Mouse (Mus musculus): ENCODE measurements at regions not wholly inside any gene's neighbourhood (a gene's known extent, or its start where the extent isn't known, plus 50 kb on each side); places are given as distances from the start of the nearest gene placed in this dataset.

DNA sequence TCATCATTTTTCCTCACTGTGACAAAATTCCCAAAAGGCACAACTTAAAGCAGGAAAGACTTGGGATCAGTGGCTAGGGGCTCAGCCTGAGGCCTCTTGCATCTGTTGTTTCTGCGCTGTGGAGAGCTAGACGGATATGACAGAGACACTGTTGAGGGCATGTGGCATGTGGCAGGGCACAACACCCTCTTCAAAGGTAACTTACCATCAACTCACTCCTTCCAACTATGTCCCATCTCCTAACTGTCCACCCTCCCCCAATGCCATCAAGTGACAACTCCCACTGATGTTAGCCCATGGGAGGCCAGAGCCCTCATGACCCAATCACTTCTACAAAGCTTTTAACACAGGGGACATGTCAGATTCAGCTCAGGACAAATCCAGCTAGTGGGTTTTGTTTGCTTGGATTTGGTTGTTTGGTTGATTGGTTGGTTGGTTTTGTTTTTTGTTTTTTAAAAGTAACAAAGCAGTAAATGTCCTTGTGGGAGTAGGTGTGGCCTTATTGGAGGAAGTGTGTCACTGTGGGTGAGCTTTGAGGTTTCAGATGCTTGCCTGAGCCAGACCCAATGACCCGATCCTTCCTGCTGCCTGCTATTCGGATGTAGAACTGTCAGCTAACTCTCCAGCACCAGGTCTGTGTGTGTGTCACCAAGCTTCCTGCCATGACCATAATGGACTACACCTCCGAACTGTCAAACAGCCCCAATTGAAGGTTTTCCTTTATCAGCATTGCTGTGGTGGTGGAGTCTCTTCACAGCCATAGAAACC, 53.2 kb upstream of the Lef1 start:
- in situ Hi-C loops (cut with MboI; ENCODE audit: low pct_unique_long_range_greater_than_20kb in 1 of 2, low sequenced_read_pairs in 2 of 2, unreplicated experiment in 1 of 2) = no loop called here

DNA sequence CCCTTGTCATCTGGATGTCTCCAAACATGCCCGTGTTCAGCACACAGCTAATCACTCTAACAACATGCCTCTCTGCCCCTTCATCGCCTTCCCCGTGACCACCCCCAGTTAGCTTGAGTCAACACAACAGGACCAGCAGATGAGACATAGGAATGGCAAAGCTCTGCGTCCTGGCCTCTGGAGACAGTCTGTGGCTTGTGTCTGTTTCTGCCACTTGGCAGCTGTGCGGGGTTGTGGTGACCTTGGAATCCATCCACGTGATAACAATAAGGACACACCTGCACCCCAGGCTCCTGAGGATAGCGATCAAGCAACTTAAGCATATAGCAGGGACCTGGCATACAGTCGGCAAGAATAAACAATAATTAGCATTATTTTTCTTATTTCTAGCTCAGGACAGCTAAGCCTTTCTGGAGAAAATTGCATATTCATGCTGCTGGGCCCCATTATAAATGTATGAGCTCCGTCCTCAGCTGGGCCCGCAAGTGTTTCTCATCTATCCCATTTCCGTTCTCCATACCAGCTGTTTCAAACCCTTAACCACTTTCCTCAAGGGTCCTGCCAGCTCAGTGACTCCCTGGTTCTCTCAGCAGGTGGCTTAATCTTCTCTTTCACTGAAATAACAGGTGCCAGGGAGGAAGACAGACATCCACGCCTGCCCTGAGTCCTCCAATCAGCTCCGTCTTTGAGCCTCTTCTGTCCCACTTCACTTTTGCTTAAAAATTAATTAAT, 55.9 kb upstream of the Lef1 start:
- in situ Hi-C loops (cut with MboI; ENCODE audit: low pct_unique_long_range_greater_than_20kb in 1 of 2, low sequenced_read_pairs in 2 of 2, unreplicated experiment in 1 of 2) = no loop called here

DNA sequence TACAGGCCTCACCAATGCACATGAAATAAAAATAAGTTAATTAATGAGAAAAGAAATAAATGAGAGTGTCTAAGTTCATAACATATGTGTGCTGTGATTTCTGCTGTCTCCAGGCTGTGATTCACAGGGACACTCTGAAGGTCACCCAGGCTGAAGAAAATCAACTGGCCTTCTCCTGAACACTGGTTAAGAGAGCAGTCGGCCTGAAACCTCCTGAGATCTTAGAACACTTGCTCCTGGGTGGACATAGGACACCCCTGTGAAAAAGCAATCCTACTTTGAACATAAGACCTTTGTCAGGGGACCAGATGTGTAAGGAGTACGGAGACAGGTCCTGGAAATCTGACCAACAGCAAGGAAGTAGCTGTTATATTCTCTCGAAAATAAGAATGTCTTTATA, 62.6 kb upstream of the Lef1 start:
- in situ Hi-C loops (cut with MboI; ENCODE audit: low pct_unique_long_range_greater_than_20kb in 1 of 2, low sequenced_read_pairs in 2 of 2, unreplicated experiment in 1 of 2) = no loop called here

DNA sequence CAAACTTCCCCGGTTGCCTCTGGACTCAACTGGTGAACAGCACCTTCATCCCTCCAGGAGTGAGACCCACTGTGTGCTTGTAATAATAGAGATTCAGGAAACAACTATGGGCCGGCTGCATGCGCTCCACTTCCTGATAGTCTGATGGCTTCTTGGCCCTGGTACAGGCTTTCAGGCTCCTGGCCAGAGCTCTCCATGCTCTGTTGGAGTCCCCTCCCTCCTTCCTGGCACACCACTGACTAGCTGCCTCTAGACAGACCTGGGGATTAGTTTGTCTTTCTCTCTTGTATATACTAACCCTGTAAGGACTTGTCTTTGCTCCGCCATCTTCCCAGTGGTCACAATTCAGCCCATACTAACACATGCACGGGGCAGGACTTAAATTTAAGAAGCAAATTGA, 63.9 kb upstream of the Lef1 start:
- in situ Hi-C loops (cut with MboI; ENCODE audit: low pct_unique_long_range_greater_than_20kb in 1 of 2, low sequenced_read_pairs in 2 of 2, unreplicated experiment in 1 of 2) = no loop called here

DNA sequence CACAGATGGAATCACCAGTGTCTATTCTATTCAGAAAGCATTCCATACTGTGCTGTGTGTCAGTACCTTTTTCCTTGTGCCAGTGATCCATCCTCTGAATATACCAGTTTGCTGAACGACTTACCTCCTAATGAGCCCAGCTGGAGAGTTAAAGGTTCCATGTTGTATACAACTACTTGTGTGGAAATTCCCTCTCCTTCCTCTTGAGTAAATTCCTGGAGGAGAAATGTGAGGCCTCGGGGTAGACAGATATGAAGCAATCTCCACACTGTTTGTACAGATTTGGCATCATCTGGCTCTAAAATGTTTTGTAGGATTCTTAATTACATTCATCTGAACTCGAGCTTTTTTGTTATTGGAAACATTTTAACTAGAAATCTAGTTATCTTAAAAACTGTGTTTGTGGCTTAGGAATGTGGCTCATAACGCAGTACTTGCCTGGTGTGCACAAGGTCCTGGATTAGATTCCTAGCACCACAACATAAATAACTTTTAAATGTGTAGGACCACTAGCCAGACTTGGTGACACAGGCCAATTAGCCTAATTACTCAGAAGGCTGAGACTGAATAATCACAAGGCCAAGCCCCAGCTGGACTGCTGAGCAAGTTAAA, 70.0 kb upstream of the Lef1 start:
- in situ Hi-C loops (cut with MboI; ENCODE audit: low pct_unique_long_range_greater_than_20kb in 1 of 2, low sequenced_read_pairs in 2 of 2, unreplicated experiment in 1 of 2) = no loop called here

DNA sequence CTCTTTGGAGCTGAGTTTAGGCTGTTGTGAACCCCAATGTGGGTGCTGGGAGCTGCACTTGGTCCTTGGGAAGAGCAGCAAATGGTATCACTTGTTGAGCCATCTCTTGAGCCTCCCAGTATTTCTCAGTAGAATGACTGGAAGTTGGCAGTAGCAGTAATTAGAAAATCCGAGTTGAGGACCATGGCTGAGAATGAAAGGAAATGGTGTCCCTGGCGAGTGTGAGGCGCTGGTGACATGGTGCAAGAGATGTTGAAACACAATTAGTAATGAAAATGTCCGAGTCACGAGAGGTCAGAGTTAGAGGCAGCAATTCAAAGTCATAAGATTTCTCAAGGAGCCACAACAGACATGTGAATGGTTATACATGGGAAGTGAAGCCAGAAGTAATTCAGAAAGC, 73.2 kb upstream of the Lef1 start:
- in situ Hi-C loops (cut with MboI; ENCODE audit: low pct_unique_long_range_greater_than_20kb in 1 of 2, low sequenced_read_pairs in 2 of 2, unreplicated experiment in 1 of 2) = no loop called here

DNA sequence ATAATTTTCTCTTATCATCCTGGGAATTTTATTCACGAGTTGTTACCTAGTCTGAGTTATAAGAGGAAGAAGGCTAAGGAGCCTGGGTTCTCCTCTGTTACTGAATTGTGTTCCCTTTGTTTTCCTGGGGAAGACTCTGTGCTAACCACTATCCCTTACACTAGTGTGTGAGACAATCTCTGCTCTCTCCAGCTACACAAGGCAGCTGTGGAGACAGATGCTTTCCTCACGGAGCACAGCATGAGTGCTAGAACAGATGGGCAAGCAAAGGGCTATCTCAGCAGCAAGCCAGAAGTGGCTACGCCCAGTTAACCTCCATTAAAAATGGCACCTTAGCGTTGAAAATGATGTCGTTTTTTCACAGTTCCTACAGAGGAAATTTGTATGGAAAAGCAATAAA, 75.5 kb upstream of the Lef1 start:
- in situ Hi-C loops (cut with MboI; ENCODE audit: low pct_unique_long_range_greater_than_20kb in 1 of 2, low sequenced_read_pairs in 2 of 2, unreplicated experiment in 1 of 2) = no loop called here

DNA sequence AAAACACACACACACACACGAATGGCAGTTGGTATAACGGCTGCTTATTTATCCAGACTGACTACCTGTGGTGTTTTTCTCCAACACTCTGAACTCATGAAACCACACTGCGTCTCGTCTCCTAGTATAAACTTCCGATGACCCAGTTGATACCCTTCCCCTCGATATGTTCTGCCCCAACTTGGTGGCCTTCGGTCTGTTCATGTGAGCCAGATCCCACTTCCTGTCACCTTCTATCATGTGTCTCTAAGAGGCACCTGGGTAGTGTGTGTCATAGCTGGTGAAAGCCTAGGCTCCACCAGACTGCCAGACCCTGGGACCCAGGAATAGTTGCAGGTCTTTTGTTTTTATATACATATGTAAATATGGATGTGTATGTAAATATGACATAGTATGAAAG, 83.9 kb upstream of the Lef1 start:
- in situ Hi-C loops (cut with MboI; ENCODE audit: low pct_unique_long_range_greater_than_20kb in 1 of 2, low sequenced_read_pairs in 2 of 2, unreplicated experiment in 1 of 2) = no loop called here

DNA sequence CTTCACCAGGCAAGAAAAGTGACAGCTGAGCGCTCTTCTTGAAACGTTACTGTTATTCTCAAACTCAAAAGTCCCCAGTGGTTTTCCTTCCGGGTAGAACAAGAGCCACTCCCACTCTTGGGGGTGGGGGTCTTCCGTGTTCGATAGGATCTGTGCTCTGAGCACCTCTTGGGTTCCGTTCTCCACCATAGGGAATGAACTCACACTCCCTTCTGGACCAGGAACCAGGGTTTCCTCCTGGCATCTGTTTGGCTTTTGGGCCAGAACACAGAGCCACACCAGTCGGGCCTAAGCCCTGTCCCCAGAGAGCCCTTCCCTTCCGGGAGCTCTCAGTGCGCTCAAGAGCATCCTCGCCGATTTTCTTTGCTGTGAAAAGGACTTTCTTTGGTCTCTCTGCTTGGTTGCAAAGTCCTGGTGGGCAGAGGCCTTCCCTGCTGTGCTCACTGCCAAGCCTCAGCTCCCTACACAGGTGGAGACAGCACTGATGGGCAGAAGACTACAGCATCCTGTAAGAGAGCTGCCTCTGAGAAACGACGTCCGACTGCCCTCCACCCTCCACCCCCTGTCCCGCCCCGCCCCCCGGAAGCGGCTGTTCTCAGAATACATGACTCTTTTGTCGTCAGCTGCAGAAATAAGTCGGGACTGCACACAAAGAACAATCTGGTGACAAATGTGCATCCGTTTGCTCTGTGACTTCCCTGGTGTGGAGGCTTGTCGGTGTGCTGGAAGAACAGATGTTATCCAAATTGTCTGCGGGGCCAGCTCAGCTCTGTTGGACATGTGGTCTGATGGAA, 90.9 kb upstream of the Lef1 start:
- in situ Hi-C loops (cut with MboI; ENCODE audit: low pct_unique_long_range_greater_than_20kb in 1 of 2, low sequenced_read_pairs in 2 of 2, unreplicated experiment in 1 of 2) = no loop called here

DNA sequence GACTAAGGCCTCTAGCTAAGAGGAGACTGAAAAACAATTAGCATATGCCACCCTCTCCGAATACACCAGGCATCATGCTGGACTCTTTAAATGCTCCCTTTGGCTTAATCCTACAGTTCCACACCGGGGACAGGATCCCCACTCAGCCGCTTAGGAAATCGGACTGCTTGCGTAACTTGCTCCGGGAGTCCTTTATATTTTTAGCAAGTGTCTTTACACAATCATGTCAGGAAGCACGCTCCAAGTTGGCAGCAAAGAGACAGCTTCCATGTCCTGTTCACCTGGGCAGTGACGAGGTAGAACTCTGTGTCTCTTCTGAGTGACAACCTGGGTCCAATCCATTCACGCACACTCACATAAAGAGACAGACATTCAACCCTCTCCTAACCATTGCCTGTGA, 92.4 kb upstream of the Lef1 start:
- in situ Hi-C loops (cut with MboI; ENCODE audit: low pct_unique_long_range_greater_than_20kb in 1 of 2, low sequenced_read_pairs in 2 of 2, unreplicated experiment in 1 of 2) = no loop called here

DNA sequence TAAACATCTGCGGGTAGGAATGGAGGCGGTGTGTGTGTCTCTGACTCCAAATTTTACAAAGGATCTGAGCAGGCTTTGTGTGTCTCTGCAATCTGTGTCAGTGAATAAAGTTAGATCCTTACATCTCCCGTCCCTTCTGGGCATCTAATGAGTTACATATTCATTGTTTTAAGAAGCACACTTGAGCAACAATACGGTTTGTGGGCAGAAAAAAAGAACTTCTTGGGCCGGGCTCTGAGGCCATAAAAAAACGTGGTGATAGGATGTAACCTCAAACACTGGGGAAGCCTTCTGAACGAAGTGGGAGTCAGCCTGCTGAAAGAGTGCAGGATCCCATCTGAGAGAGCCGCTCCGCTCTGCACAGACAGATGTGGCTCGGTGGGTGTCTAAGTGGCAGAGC, 94.2 kb upstream of the Lef1 start:
- in situ Hi-C loops (cut with MboI; ENCODE audit: low pct_unique_long_range_greater_than_20kb in 1 of 2, low sequenced_read_pairs in 2 of 2, unreplicated experiment in 1 of 2) = no loop called here

DNA sequence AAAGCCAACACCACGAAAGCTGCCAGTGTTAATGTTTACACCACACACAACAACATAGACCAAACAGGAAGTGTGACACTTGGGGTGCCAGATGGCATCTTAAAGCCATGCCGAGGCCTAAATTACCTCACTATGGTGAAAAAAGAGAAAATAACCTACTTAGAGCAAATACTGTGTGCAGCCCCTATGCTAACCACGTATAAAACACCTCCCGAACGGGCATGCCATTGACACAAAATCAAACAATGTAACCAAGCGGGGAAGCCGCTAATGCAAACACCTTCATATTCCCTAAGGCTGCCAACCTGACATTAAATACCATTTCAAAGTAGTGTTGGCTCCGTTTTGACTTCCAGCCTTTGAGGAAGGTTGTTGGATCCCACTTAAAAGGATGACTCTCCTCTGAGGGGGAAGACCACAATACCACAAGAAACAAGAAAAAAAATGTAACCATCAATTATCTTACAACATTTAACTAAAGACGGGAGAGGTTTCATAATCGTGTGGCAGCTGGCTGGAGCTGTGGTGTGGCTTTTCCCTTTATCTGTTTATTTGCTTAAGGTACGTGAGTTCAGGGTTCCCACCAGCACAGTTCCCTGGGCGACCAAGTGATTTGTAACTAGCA, 96.1 kb upstream of the Lef1 start:
- in situ Hi-C loops (cut with MboI; ENCODE audit: low pct_unique_long_range_greater_than_20kb in 1 of 2, low sequenced_read_pairs in 2 of 2, unreplicated experiment in 1 of 2) = no loop called here

DNA sequence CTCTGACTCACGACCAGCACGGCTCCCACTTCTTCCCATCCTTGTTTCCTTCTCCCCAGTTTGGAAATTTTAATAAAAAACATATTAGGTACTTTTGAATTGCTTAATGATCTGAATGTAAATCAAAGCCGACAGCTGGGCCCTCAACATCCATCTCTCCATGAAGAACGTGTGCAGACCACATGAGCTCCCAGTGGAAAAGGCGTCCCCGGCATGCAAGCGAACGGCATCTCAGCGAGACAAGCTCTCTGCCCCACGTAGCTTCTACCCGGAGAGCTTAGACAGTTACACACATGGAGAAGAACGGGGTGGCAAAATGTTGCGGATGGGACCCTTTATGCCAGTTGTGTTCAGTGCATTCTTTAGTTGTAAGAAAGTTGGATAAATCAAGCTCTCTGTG, 109.6 kb upstream of the Lef1 start:
- in situ Hi-C loops (cut with MboI; ENCODE audit: low pct_unique_long_range_greater_than_20kb in 1 of 2, low sequenced_read_pairs in 2 of 2, unreplicated experiment in 1 of 2) = no loop called here

DNA sequence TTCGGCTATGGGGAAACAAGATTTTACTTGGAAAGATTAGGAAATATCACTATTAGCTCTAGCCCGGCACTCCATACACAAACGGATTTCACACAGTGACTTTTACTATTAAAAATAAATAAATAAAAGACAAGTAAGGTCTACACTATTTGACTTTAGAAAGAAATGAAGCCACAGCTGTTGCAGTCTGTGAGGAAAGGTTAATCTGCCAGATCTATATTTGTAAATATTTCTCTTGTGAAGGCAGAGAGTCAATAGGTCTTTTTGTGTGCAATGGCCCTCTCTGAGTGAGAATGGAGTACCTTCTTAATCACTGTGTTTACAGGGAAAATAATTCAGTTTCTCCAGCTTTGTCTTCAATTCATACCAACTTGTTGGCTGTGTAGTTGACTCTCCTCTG, 110.0 kb upstream of the Lef1 start:
- in situ Hi-C loops (cut with MboI; ENCODE audit: low pct_unique_long_range_greater_than_20kb in 1 of 2, low sequenced_read_pairs in 2 of 2, unreplicated experiment in 1 of 2) = no loop called here

DNA sequence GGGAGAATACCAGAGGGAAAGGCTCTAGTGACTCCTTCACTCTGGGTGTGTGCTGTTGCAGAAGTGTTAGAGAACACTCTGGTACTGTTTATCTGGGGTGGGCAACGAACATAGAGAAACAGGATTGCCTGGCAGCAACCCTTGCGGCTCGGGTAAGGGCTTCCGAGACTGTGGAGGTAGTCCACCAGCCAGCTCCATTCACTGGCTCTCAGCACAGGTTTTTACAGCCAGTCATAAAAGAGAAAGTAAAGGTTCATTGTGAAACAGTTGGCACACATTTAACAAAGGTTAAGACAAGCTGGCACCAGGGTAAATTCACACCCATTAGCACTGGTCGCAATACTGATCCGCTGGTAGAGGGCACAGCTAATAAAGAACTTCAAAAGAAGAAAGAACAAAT, 110.5 kb upstream of the Lef1 start:
- in situ Hi-C loops (cut with MboI; ENCODE audit: low pct_unique_long_range_greater_than_20kb in 1 of 2, low sequenced_read_pairs in 2 of 2, unreplicated experiment in 1 of 2) = no loop called here

DNA sequence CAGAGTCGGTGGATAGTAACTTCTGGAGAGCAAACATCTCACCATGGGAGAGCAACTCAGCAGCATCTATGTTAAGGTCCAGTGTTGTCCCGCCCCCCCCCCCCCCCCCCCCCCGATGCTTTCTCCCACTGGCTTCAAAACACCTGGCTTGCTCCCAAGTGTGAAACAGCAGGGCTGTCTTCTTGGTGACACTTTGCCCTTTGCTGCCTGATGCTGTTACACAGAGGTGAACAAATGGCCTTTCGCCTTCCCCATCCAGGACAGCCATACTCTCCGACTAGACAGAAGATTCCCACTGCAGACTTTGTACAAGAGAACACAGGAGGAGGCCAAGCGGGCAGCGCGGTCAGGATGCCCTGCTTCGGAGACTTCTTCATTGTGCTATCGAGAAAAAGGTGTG, 111.8 kb upstream of the Lef1 start:
- in situ Hi-C loops (cut with MboI; ENCODE audit: low pct_unique_long_range_greater_than_20kb in 1 of 2, low sequenced_read_pairs in 2 of 2, unreplicated experiment in 1 of 2) = no loop called here

DNA sequence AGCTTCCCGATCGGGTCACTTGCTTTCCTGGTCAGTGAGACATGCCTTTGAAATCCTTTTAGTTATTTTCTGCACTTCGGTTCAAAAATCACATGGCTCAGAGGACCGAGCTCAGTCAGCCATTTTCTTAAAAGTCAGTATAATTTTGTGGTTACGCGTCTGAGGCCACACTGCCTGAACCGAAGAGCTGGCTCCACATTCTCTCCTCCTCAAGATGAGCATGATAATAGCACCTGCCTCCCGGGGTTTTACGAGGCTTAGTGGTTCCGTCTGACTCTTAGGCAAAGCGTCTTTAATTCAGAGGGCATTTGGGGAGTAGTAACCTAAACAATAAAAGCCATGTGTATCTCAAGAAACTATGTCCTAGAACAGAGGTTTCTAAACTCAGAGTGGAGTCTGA, 113.5 kb upstream of the Lef1 start:
- in situ Hi-C loops (cut with MboI; ENCODE audit: low pct_unique_long_range_greater_than_20kb in 1 of 2, low sequenced_read_pairs in 2 of 2, unreplicated experiment in 1 of 2) = no loop called here

DNA sequence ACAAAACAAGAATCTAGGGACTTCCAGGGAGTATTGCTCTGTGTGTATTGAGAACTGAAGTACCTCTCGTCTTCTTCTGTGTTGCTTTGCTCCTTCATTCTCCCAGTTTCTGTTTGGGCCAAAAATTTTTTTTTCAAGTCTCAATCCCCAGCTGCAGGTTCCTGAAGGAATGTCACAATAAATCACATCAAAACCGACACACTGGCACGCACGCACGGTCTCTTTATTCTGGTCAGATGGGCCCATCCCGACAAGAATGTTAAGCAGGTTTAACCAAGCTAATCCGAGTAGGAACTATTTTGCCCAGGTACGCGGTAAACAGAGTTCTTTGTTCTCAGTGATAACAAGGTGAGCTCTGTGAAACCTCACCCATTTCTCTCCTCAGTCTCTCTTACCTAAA, 118.3 kb upstream of the Lef1 start:
- in situ Hi-C loops (cut with MboI; ENCODE audit: low pct_unique_long_range_greater_than_20kb in 1 of 2, low sequenced_read_pairs in 2 of 2, unreplicated experiment in 1 of 2) = no loop called here

DNA sequence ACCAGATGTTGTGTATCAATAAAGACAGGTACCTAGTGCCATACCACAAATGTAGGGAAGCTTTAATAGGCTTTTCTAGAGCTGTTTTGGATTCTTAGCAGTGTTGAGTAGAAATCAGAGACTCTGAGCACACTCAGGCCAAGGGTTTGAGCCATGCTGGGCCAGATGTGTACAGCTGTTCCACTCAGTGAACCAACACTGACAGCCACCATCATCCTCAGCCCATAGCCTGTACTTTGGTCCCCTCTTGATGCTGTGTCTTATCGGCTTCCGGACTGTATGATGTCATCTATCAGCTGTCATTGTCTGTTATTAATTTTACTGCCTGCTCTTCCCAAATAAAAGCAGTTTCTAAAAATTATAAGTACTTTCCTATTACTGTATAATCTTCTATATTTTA, 123.6 kb upstream of the Lef1 start:
- in situ Hi-C loops (cut with MboI; ENCODE audit: low pct_unique_long_range_greater_than_20kb in 1 of 2, low sequenced_read_pairs in 2 of 2, unreplicated experiment in 1 of 2) = no loop called here

Measured in mouse embryonic stem cell (cell line).